ENCODE assay signal across 15 mouse cellular contexts in the genomic region with DNA sequence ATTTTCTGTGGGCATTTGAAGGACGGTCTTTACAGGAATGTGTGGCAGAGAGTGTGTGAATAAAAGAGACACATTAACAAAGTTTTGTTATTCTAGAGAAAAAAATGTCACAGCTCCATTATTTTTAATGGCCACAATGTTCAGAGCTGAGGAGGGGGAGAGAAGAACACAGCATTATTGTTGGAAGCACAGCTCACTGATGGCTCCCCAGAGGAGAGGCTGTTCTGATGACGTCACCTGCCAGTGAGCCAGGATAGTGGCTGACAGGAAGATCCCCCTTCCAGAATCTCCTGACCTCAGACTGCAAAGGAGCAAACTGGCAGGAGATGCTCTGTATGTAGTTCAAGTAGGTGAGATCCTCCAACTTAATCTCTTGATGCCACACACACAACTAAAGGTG. TPM values are rescaled to one million over a fixed set of nuclear protein-coding genes. Genes with fewer than 3 reads are reported as not detected.
A peak's percentile ranks its signal among the peaks of the same experiment; 100 is the strongest.
DNase-seq lines count a peak whose midpoint lies in the region; ATAC-seq and TF ChIP-seq lines count a peak whose summit lies in the region.
"Had no signal": no experiment of that assay in that cellular context is flagged by ENCODE, and none has a peak within 500 bp of the region (broad histone marks: within the 10 kb centered on the region; RNA-seq: fewer than 3 reads in every experiment).

No protein-coding gene starts in this region.

- no peak overlapping the region for H3K9ac ChIP-seq in hindbrain, postnatal 0 days (replicated peaks; ENCODE audit: low read length)
- H3K9ac ChIP-seq in hindbrain, embryonic 16.5 days (ENCODE audit: low read depth, low read length), result no peak overlapping the region
- H3K9ac ChIP-seq in neural tube, embryonic 13.5 days, result 0 out of 2 replicates have a peak overlapping the region, but pooled peaks have one; percentile 8
- H3K9ac ChIP-seq: forebrain, embryonic 12.5 days had no signal

- H3K27me3 ChIP-seq in hindbrain, postnatal 0 days (ENCODE audit: insufficient read depth, low read length), result no peaks in the 10 kb centered on the region
- H3K27me3 ChIP-seq in hindbrain, embryonic 16.5 days (replicated peaks; ENCODE audit: control insufficient read depth, insufficient read depth, low read length), result no peaks in the 10 kb centered on the region
- no peaks in the 10 kb centered on the region for H3K27me3 ChIP-seq in neural tube, embryonic 13.5 days
- H3K27me3 ChIP-seq in forebrain, embryonic 10.5 days (ENCODE audit: poor library complexity, severe bottlenecking), result no peaks in the 10 kb centered on the region
- H3K27me3 ChIP-seq: forebrain, embryonic 12.5 days had no signal

- no peak overlapping the region for H3K4me3 ChIP-seq in hindbrain, postnatal 0 days (ENCODE audit: low read length)
- H3K4me3 ChIP-seq in hindbrain, embryonic 16.5 days (ENCODE audit: low read length), result no peak overlapping the region
- no peak overlapping the region for H3K4me3 ChIP-seq in neural tube, embryonic 13.5 days
- no peak overlapping the region for H3K4me3 ChIP-seq in forebrain, embryonic 10.5 days
- H3K4me3 ChIP-seq: forebrain, embryonic 12.5 days; heart, embryonic 10.5 days; midbrain, embryonic 10.5 days had no signal

- no peak overlapping the region for H3K4me2 ChIP-seq in hindbrain, postnatal 0 days (ENCODE audit: low read depth, low read length)
- H3K4me2 ChIP-seq in hindbrain, embryonic 16.5 days (ENCODE audit: low read length), result no peak overlapping the region
- no peak overlapping the region for H3K4me2 ChIP-seq in neural tube, embryonic 13.5 days
- H3K4me2 ChIP-seq: forebrain, embryonic 12.5 days had no signal

- H3K9me3 ChIP-seq in hindbrain, postnatal 0 days (ENCODE audit: low read length), result no peaks in the 10 kb centered on the region
- H3K9me3 ChIP-seq in hindbrain, embryonic 16.5 days (ENCODE audit: control insufficient read depth, low read length), result no peaks in the 10 kb centered on the region
- no peaks in the 10 kb centered on the region for H3K9me3 ChIP-seq in neural tube, embryonic 13.5 days
- no peaks in the 10 kb centered on the region for H3K9me3 ChIP-seq in forebrain, embryonic 10.5 days
- H3K9me3 ChIP-seq: forebrain, embryonic 12.5 days; heart, embryonic 10.5 days; midbrain, embryonic 10.5 days had no signal

- ATAC-seq in hindbrain, postnatal 0 days, result no peak
- no peak for ATAC-seq in hindbrain, embryonic 16.5 days
- ATAC-seq in neural tube, embryonic 13.5 days (ENCODE audit: low read depth), result no peak; the same call in 1 of the 2 replicates

- no peak for TF ChIP-seq CTCF in hindbrain, postnatal 0 days (IDR thresholded peaks at IDR 0.05; ENCODE audit: low read depth)

- H3K36me3 ChIP-seq in hindbrain, postnatal 0 days (ENCODE audit: insufficient read depth, low read length), result no peaks in the 10 kb centered on the region
- no peaks in the 10 kb centered on the region for H3K36me3 ChIP-seq in hindbrain, embryonic 16.5 days (ENCODE audit: control insufficient read depth, insufficient read depth, low read length)
- H3K36me3 ChIP-seq in neural tube, embryonic 13.5 days, result peaks cover 5% of the 10 kb centered on the region; the same call in 1 of the 2 replicates
- peaks cover 10% of the 10 kb centered on the region for H3K36me3 ChIP-seq in forebrain, embryonic 10.5 days (replicated peaks)

- DNase-seq in hindbrain, postnatal 0 days (ENCODE audit: low spot score), result peak; percentile 39
- DNase-seq in neural tube, embryonic 10.5 days (ENCODE audit: extremely low spot score, low spot score), result no peak
- peak; percentile 32 to 45 for DNase-seq in kidney, postnatal 36 days
- no peak for DNase-seq in urinary bladder, postnatal 25 days (ENCODE audit: low spot score)
- no peak for DNase-seq in forebrain, embryonic 10.5 days (ENCODE audit: extremely low spot score, low spot score)
- no peak for DNase-seq in T-cell, adult 2 months (ENCODE audit: low spot score)
- DNase-seq: cerebellum, postnatal 36 days; lung, adult 18-20 months; right cerebral cortex, adult 18-20 months; thymus, postnatal 14 days had no signal

- H3K4me1 ChIP-seq in hindbrain, postnatal 0 days (ENCODE audit: insufficient read depth, low read length), result no peaks in the 10 kb centered on the region
- H3K4me1 ChIP-seq in hindbrain, embryonic 16.5 days (ENCODE audit: control insufficient read depth, insufficient read depth, low read depth, low read length), result no peaks in the 10 kb centered on the region
- peaks cover 9% of the 10 kb centered on the region for H3K4me1 ChIP-seq in neural tube, embryonic 13.5 days (replicated peaks)
- peaks cover 14% of the 10 kb centered on the region for H3K4me1 ChIP-seq in forebrain, embryonic 10.5 days
- H3K4me1 ChIP-seq: forebrain, embryonic 12.5 days had no signal

- WGBS in hindbrain, postnatal 0 days, result 37% methylated on average over 2 of the region's 2 CpGs
- 31% methylated on average over 2 of the region's 2 CpGs for WGBS in hindbrain, embryonic 16.5 days
- 36% methylated on average over 2 of the region's 2 CpGs for WGBS in neural tube, embryonic 13.5 days
- WGBS in forebrain, embryonic 10.5 days, result 64% methylated on average over 2 of the region's 2 CpGs

- no peak overlapping the region for H3K27ac ChIP-seq in hindbrain, postnatal 0 days
- no peak overlapping the region for H3K27ac ChIP-seq in hindbrain, embryonic 16.5 days (ENCODE audit: low read depth, low read length)
- 0 out of 2 replicates have a peak overlapping the region, but pooled peaks have one; percentile 54 for H3K27ac ChIP-seq in neural tube, embryonic 13.5 days (replicated peaks)
- no peak overlapping the region for H3K27ac ChIP-seq in forebrain, embryonic 10.5 days
- H3K27ac ChIP-seq: forebrain, embryonic 12.5 days; heart, embryonic 10.5 days; midbrain, embryonic 10.5 days had no signal

RNA-seq across cellular contexts. Expression of a gene that starts 18.0 kb away (rescaled TPM):
- 38.0 and 40.9 TPM in 2 replicates for total RNA-seq in hindbrain, postnatal 0 days (2014; rRNA removed)
- 179 and 184 TPM in 2 replicates for polyA plus RNA-seq in hindbrain, postnatal 0 days (2015; fragmentation: Nextera tagmentation; extraction: Ambion mirVana)
- polyA plus RNA-seq in hindbrain, embryonic 16.5 days (2015; fragmentation: Nextera tagmentation; extraction: Ambion mirVana), result 136 and 139 TPM in 2 replicates
- 167 and 180 TPM in 2 replicates for polyA plus RNA-seq in neural tube, embryonic 13.5 days (2015; fragmentation: Nextera tagmentation; extraction: Ambion mirVana)
- 433 and 450 TPM in 2 replicates for polyA plus RNA-seq in forebrain, embryonic 10.5 days (2016; fragmentation: Nextera tagmentation; extraction: Ambion mirVana)

RNA-seq across cellular contexts. Expression of a gene that starts 18.1 kb away (rescaled TPM):
- 10.8 and 15.9 TPM in 2 replicates for total RNA-seq in hindbrain, postnatal 0 days (2014; rRNA removed)
- polyA plus RNA-seq in hindbrain, postnatal 0 days (2015; fragmentation: Nextera tagmentation; extraction: Ambion mirVana), result 11.9 and 14.5 TPM in 2 replicates
- polyA plus RNA-seq in hindbrain, embryonic 16.5 days (2015; fragmentation: Nextera tagmentation; extraction: Ambion mirVana), result 15.8 and 17.0 TPM in 2 replicates
- polyA plus RNA-seq in neural tube, embryonic 13.5 days (2015; fragmentation: Nextera tagmentation; extraction: Ambion mirVana), result 21.1 and 21.6 TPM in 2 replicates
- polyA plus RNA-seq in forebrain, embryonic 10.5 days (2016; fragmentation: Nextera tagmentation; extraction: Ambion mirVana), result 22.7 and 23.2 TPM in 2 replicates

Comparison
In these comparisons a context has a peak if more than half of its experiments do, and no peak if none do; other contexts are left out.
1. DNase-seq: peak in hindbrain, postnatal 0 days (single experiment) and kidney, postnatal 36 days (2 of 2); none in neural tube, embryonic 10.5 days (single experiment), urinary bladder, postnatal 25 days (single experiment), forebrain, embryonic 10.5 days (single experiment) and T-cell, adult 2 months (single experiment).